Mouse (Mus musculus) limb, embryonic 11.5 days (tissue): ENCODE results near the gene Cks1brt. TPM values are rescaled to one million over a fixed set of nuclear protein-coding genes. Genes with fewer than 3 reads are reported as not detected.
"Not testable (repeated sequence)": the region's sequence is repeated elsewhere in the genome, so short reads cannot be mapped to it uniquely, and the experiment has no call there.

Source experiments
- ATAC-seq: fragments of 200-750 bp; cut with Nextera tagmentation; 2 replicates; pipeline ENCODE4 v1.8.0; 2017; ENCODE audit warnings: low read depth; ENCODE audit not compliant: insufficient number of reproducible peaks, low FRiP score, low TSS enrichment
- DNase-seq: peaks from one replicate; pipeline ENCODE4 v3.0.0-alpha.2; 2015; ENCODE audit warnings: low spot score
- H3K27ac ChIP-seq: fragments of 300-500 bp; sonication (generic); replicated peaks from 2 replicates; pipeline ENCODE4 v1.5.1; 2014; ENCODE audit warnings: low read depth, mild to moderate bottlenecking, low read length
- H3K27me3 ChIP-seq: fragments of 300-500 bp; sonication (generic); 2 replicates; pipeline ENCODE4 v1.6.1; 2014; ENCODE audit warnings: mild to moderate bottlenecking, low read length, mixed read lengths; ENCODE audit not compliant: control insufficient read depth, insufficient read depth
- H3K36me3 ChIP-seq: fragments of 300-500 bp; sonication (generic); 2 replicates; pipeline ENCODE4 v1.6.1; 2014; ENCODE audit warnings: mild to moderate bottlenecking, low read length, moderate library complexity, mixed read lengths; ENCODE audit not compliant: control insufficient read depth, insufficient read depth
- H3K4me1 ChIP-seq: fragments of 300-500 bp; sonication (generic); 2 replicates; pipeline ENCODE4 v1.6.1; 2014; ENCODE audit warnings: low read length, mixed read lengths; ENCODE audit not compliant: control insufficient read depth, insufficient read depth
- H3K4me2 ChIP-seq: fragments of 300-500 bp; sonication (generic); 2 replicates; pipeline ENCODE4 v1.6.1; 2014; ENCODE audit warnings: low read depth, mild to moderate bottlenecking, moderate library complexity; ENCODE audit not compliant: severe bottlenecking
- H3K4me3 ChIP-seq: fragments of 300-500 bp; sonication (generic); 2 replicates; pipeline ENCODE4 v1.5.1; 2014; ENCODE audit warnings: low read depth, low read length
- H3K9ac ChIP-seq: fragments of 300-500 bp; sonication (generic); 2 replicates; pipeline ENCODE4 v1.6.1; 2014; ENCODE audit warnings: mild to moderate bottlenecking, low read length
- H3K9me3 ChIP-seq: fragments of 300-500 bp; sonication (generic); 2 replicates; pipeline ENCODE4 v1.6.1; 2016; ENCODE audit warnings: low read length; ENCODE audit not compliant: control insufficient read depth
- WGBS: fragments of 180-500 bp; shearing (Covaris S2); extraction: QIAGEN DNeasy Blood & Tissue Kit; methylation state at CpG from one replicate; pipeline ENCODE4 v1.1.7; 2014; 5-methylcytosine and 5-hydroxymethylcytosine counted together
- polyA plus RNA-seq: library from polyadenylated mRNA; unstranded; fragments of >200 nt; fragmentation: Nextera tagmentation; extraction: Ambion mirVana; gene quantifications from 2 replicates; pipeline ENCODE4 v1.2.1, GENCODE M21; 2014

Gene Cks1brt
- polyA plus RNA-seq, 1 experiment from 2014 or later, result not detected

GRCm38 (mm10) chr8:85132335-85132734 is 19.4 kb upstream of the Cks1brt start:
- DNase-seq (no peak), ATAC-seq (no peak)
- Histone ChIP-seq H3K4me1 (no peaks in the 10 kb centered on the region), H3K4me3 (no peak overlapping the region), H3K4me2 (no peak overlapping the region), H3K9ac (no peak overlapping the region), H3K36me3 (no peaks in the 10 kb centered on the region), H3K9me3 (no peaks in the 10 kb centered on the region), H3K27ac (no peak overlapping the region), H3K27me3 (no peaks in the 10 kb centered on the region)
- WGBS, result 84% methylated on average over 1 of the region's 1 CpGs

GRCm38 (mm10) chr8:85135690-85136089 is 16.0 kb upstream of the Cks1brt start:
- DNase-seq, H3K36me3 ChIP-seq, H3K9ac ChIP-seq, H3K4me3 ChIP-seq, ATAC-seq, H3K27me3 ChIP-seq, H3K4me2 ChIP-seq, H3K9me3 ChIP-seq, H3K27ac ChIP-seq, H3K4me1 ChIP-seq: not testable (repeated sequence)
- WGBS, result 88% methylated on average over 2 of the region's 2 CpGs

- DNase-seq (no peak), ATAC-seq (no peak)
- Histone ChIP-seq H3K27me3 (no peaks in the 10 kb centered on the region), H3K4me1 (no peaks in the 10 kb centered on the region), H3K4me3 (no peak overlapping the region), H3K9ac (no peak overlapping the region), H3K36me3 (no peaks in the 10 kb centered on the region), H3K9me3 (no peaks in the 10 kb centered on the region), H3K4me2 (no peak overlapping the region), H3K27ac (no peak overlapping the region)
- 95% methylated on average over 4 of the region's 4 CpGs for WGBS
Measured at GRCm38 (mm10) chr8:85142516-85142915, 9.2 kb upstream of the Cks1brt start.

GRCm38 (mm10) chr8:85171291-85171690 is 19.6 kb downstream of the Cks1brt start:
- Histone ChIP-seq H3K36me3 (no peaks in the 10 kb centered on the region), H3K9ac (no peak overlapping the region), H3K4me2 (no peak overlapping the region), H3K27ac (no peak overlapping the region), H3K9me3 (no peaks in the 10 kb centered on the region), H3K4me3 (no peak overlapping the region), H3K27me3 (no peaks in the 10 kb centered on the region), H3K4me1 (no peaks in the 10 kb centered on the region)
- DNase-seq (peak; percentile 61), ATAC-seq (no peak)
- 31% methylated on average over 14 of the region's 14 CpGs for WGBS

GRCm38 (mm10) chr8:85175892-85176291 is 24.2 kb downstream of the Cks1brt start:
- Histone ChIP-seq H3K27me3 (no peaks in the 10 kb centered on the region), H3K27ac (no peak overlapping the region), H3K36me3 (no peaks in the 10 kb centered on the region), H3K4me3 (no peak overlapping the region), H3K9me3 (no peaks in the 10 kb centered on the region), H3K9ac (no peak overlapping the region), H3K4me1 (no peaks in the 10 kb centered on the region), H3K4me2 (no peak overlapping the region)
- WGBS, result 48% methylated on average over 7 of the region's 7 CpGs
- DNase-seq, result peak; percentile 44
- no peak for ATAC-seq

- H3K9ac ChIP-seq, result no peak overlapping the region
- no peaks in the 10 kb centered on the region for H3K36me3 ChIP-seq
- ATAC-seq, result no peak
- H3K27ac ChIP-seq, result no peak overlapping the region
- no peaks in the 10 kb centered on the region for H3K4me1 ChIP-seq
- no peaks in the 10 kb centered on the region for H3K9me3 ChIP-seq
- no peak overlapping the region for H3K4me3 ChIP-seq
- H3K27me3 ChIP-seq, result no peaks in the 10 kb centered on the region
- DNase-seq, result no peak
- WGBS, result 86% methylated on average over 1 of the region's 1 CpGs
- no peak overlapping the region for H3K4me2 ChIP-seq
Measured at GRCm38 (mm10) chr8:85192346-85192745, 40.6 kb downstream of the Cks1brt start.

- no peaks in the 10 kb centered on the region for H3K36me3 ChIP-seq
- no peak for DNase-seq
- no peak for ATAC-seq
- H3K27me3 ChIP-seq, result no peaks in the 10 kb centered on the region
- H3K27ac ChIP-seq, result no peak overlapping the region
- H3K9me3 ChIP-seq, result no peaks in the 10 kb centered on the region
- no peak overlapping the region for H3K9ac ChIP-seq
- H3K4me2 ChIP-seq, result no peak overlapping the region
- no peaks in the 10 kb centered on the region for H3K4me1 ChIP-seq
- 75% methylated on average over 4 of the region's 4 CpGs for WGBS
- H3K4me3 ChIP-seq, result no peak overlapping the region
Measured at GRCm38 (mm10) chr8:85220220-85220619, 68.5 kb downstream of the Cks1brt start.

GRCm38 (mm10) chr8:85220992-85221391 is 69.3 kb downstream of the Cks1brt start:
- DNase-seq (no peak), ATAC-seq (no peak)
- Histone ChIP-seq H3K4me1 (no peaks in the 10 kb centered on the region), H3K4me3 (no peak overlapping the region), H3K36me3 (no peaks in the 10 kb centered on the region), H3K27me3 (no peaks in the 10 kb centered on the region), H3K9me3 (no peaks in the 10 kb centered on the region), H3K4me2 (no peak overlapping the region), H3K27ac (no peak overlapping the region), H3K9ac (no peak overlapping the region)
- 63% methylated on average over 6 of the region's 6 CpGs for WGBS
